Comparison of ENCODE assay signal across 21 mouse cellular contexts in the genomic region with DNA sequence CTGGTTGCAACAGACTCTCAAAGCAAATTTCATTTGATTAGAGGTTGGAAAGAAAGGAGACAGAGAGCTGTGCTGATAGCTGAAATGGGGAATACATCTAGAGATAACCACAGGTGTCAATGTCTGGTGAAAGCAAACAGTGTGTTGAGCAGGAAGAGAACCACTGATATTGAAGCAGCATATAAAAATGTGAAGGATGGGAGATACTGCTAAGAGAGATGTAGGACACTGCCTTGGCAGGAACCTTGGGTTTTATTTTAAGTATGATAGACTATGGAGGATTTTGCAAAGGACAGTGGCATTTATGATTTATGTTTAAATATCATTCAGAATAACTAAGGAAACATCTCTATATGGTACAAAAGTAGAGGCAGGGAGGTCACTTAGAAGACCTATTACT.
"Had no signal": no experiment of that assay in that cellular context is flagged by ENCODE, and none has a peak within 500 bp of the region (broad histone marks: within the 10 kb centered on the region; RNA-seq: fewer than 3 reads in every experiment).

No protein-coding gene starts in this region.

- ATAC-seq: forebrain, embryonic 13.5 days; forebrain, embryonic 14.5 days; forebrain, embryonic 15.5 days; forebrain, embryonic 16.5 days; forebrain, postnatal 0 days had no signal

- DNase-seq: cerebellum, adult 8-10 months; cerebellum, adult 9-10 months; cerebellum, adult 9-11 months; cerebellum, postnatal 10 days; cerebellum, postnatal 14 days; cerebellum, postnatal 25 days; cerebellum, postnatal 36 days; embryo, embryonic 11 days; forebrain, postnatal 0 days; gastrocnemius, adult 2 months; gastrocnemius, postnatal 10 days; gastrocnemius, postnatal 14 days; gastrocnemius, postnatal 25 days; gastrocnemius, postnatal 36 days; heart, adult 11 months; heart, adult 18-20 months; heart, adult 2 months had no signal
